Mouse (Mus musculus): ENCODE measurements around the gene Taar9. TPM values are rescaled to one million over a fixed set of nuclear protein-coding genes. Genes with fewer than 3 reads are reported as not detected.

Taar9 gene
- polyA plus RNA-seq, 1 experiment from 2014 or later, result not detected

Other genes with a start within 250 kb of the Taar9 start
- 0.31 and 0.68 TPM in 2 replicates for gene Vnn1, start 214.8 kb downstream of the Taar9 start, polyA plus RNA-seq (2015; fragmentation: Nextera tagmentation; extraction: Ambion mirVana)
- not detected in 2 replicates for gene Taar1, start 189.2 kb downstream of the Taar9 start, polyA plus RNA-seq (2015; fragmentation: Nextera tagmentation; extraction: Ambion mirVana)
- gene Taar2, start 171.0 kb downstream of the Taar9 start, polyA plus RNA-seq (2015; fragmentation: Nextera tagmentation; extraction: Ambion mirVana), result 0.17 TPM in 2 replicates
- gene Taar3, start 160.0 kb downstream of the Taar9 start, polyA plus RNA-seq (2015; fragmentation: Nextera tagmentation; extraction: Ambion mirVana), result not detected in 2 replicates
- not detected in 2 replicates for gene Taar4, start 149.0 kb downstream of the Taar9 start, polyA plus RNA-seq (2015; fragmentation: Nextera tagmentation; extraction: Ambion mirVana)
- not detected in 2 replicates for gene Taar5, start 138.8 kb downstream of the Taar9 start, polyA plus RNA-seq (2015; fragmentation: Nextera tagmentation; extraction: Ambion mirVana)
- gene Taar6, start 123.9 kb downstream of the Taar9 start, polyA plus RNA-seq (2015; fragmentation: Nextera tagmentation; extraction: Ambion mirVana), result not detected in 2 replicates
- not detected in 2 replicates for gene Taar7a, start 116.1 kb downstream of the Taar9 start, polyA plus RNA-seq (2015; fragmentation: Nextera tagmentation; extraction: Ambion mirVana)
- not detected in 2 replicates for gene Taar7b, start 109.6 kb downstream of the Taar9 start, polyA plus RNA-seq (2015; fragmentation: Nextera tagmentation; extraction: Ambion mirVana)
- gene Taar7d, start 82.3 kb downstream of the Taar9 start, polyA plus RNA-seq (2015; fragmentation: Nextera tagmentation; extraction: Ambion mirVana), result not detected in 2 replicates
- gene Taar7e, start 71.9 kb downstream of the Taar9 start, polyA plus RNA-seq (2015; fragmentation: Nextera tagmentation; extraction: Ambion mirVana), result not detected in 2 replicates
- gene Taar7f, start 60.0 kb downstream of the Taar9 start, polyA plus RNA-seq (2015; fragmentation: Nextera tagmentation; extraction: Ambion mirVana), result not detected in 2 replicates
- not detected in 2 replicates for gene Taar8a, start 33.0 kb downstream of the Taar9 start, polyA plus RNA-seq (2015; fragmentation: Nextera tagmentation; extraction: Ambion mirVana)
- not detected in 2 replicates for gene Taar8b, start 17.2 kb downstream of the Taar9 start, polyA plus RNA-seq (2015; fragmentation: Nextera tagmentation; extraction: Ambion mirVana)
- not detected in 2 replicates for gene Taar8c, start 7.6 kb downstream of the Taar9 start, polyA plus RNA-seq (2015; fragmentation: Nextera tagmentation; extraction: Ambion mirVana)
- gene Stx7, start 39.8 kb upstream of the Taar9 start, polyA plus RNA-seq (2015; fragmentation: Nextera tagmentation; extraction: Ambion mirVana), result 321 and 340 TPM in 2 replicates
- 1.2 and 1.8 TPM in 2 replicates for gene Moxd1, start 114.0 kb upstream of the Taar9 start, polyA plus RNA-seq (2015; fragmentation: Nextera tagmentation; extraction: Ambion mirVana)